Mouse (Mus musculus) fibroblast of lung, adult 2 months (primary cell): ENCODE results near the gene Pirb.
A peak's percentile ranks its signal among the peaks of the same experiment; 100 is the strongest.
"Not testable (repeated sequence)": the region's sequence is repeated elsewhere in the genome, so short reads cannot be mapped to it uniquely, and the experiment has no call there.

Source experiments
- DNase-seq: peaks from one replicate; pipeline ENCODE4 v3.0.0-alpha.2; 2011; ENCODE audit warnings: low read depth

Gene Pirb

DNA sequence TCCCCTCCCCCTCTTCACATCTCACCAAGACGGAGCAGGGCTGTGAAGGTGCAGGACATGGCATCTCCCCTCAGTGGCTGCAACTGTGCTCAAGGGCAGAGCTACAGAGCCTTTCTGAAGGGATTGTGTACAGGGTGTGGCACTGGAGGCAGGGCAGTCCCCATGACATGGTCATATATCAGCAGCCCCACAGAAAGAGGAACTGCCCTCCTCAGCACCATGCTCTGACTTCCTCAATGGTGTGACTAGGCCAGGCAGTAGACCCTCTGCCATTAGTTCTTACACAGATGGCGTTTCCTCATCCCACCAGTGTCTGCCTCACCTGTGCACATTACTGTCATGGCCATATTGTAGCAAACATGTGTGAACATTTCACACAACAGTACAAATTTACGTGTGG lies at the start of gene Pirb:
TSS of gene Pirb (minus strand) at position 124 of the 400 bp plus-strand sequence.
- not testable (repeated sequence) for DNase-seq

DNA sequence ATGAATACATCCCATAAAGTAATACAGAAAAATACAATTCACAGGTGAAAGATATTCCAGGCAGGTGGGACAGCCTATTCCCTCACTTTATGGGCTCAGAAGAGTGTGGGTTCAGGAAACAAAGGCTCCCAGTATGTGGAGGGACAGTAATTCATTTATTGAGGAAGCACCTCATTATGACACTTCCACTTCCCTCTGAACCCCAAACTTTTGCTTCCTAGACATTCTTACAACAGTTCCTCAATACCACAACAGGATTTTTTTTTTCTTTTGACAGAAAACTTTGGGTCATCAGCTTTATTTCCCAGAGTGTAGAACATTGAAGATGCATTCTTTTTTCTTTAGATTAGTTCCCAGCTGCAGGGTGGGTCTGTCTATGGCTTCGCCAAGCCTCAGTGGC lies 12.5 kb upstream of the Pirb start:
- DNase-seq = not testable (repeated sequence)

DNA sequence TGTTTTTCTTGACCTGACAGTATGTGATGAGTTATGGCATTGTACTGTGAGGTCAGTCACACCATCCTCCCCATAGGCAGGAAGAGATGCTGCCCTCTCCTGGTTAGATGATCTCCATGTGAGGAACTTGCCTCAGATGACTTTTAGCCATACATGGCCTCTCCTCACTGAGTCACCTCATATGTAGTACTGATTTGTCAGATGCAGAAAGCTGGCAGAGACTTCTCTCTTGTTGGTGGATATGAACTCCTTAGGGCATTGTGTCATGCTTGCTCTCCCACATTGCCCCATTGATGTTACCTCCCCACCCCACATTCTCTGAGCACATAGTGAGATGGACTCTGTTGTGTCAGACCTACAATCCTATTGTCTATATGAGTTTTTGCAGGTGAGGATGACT lies 5.3 kb upstream of the Pirb start:
- not testable (repeated sequence) for DNase-seq

DNA sequence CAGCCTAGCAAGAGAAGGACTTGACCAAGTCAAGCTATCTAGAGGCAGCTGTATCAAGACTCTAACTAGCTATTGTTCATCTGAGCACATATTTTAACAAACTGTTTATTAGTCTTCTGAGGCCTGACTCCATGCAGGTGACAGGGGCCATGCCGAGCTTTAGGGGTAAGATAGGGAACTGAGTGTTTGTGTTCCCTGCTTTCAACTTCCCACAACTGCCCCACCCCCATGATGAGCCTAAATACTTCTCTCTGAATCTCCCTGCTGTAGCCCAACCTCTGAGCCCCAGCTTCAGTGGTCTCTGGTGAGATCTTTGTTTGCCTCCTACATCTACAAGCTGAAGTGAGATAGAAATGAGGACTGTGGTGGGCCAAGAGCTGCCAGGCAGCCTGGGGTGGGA lies 4.9 kb downstream of the Pirb start:
- DNase-seq = no peak

DNA sequence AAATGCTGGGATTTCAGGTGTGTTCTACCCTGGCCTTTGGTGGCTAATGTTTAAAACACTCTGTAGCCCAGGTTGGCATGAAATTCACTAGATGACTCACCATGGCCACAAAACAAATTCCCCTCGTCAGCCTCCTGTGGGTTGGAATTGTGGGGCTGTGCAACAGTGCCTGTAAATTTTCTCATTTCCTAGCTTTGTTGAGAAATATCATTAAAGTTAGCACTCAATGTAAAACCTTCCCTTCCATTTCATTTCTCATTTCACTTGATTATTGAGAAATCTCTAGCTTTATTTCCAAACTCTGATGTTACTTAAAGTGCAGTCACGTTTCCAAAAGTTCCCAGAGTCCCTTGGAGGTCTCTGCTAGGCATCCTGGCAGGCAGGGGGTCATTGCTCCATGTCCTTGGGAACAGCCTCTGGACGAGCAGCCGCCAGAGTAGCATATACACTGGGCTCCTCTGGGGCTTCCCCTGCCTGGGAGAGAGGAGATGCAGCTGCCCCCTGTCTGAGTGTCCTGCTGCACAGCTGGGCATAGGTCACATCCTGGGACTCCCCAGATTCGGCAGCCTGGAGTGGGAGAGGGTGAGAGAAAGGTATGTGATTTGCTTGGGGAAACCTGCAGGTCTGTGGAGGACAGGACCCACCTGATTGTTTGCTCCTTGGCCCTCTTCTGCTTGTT lies 7.8 kb downstream of the Pirb start:
- peak; percentile 59 for DNase-seq

DNA sequence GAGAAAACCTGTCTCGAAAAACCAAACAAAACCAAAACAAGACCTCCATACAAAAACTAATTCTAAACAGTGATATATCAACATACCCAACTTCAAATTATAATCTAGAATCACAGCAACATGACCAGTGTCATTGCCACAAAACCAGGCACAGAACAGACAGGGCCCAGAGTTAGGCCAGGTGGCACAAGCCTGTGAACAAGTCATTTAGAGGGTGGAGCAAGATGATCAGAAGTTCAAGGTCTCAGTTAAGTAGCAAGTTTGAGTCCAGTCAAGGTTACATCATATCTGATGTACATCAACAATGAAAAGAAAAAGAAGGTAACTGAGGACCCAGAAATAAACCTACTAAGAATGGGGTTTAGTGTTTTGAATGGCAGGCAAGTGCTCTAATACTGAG lies 11.2 kb downstream of the Pirb start:
- DNase-seq = no peak

DNA sequence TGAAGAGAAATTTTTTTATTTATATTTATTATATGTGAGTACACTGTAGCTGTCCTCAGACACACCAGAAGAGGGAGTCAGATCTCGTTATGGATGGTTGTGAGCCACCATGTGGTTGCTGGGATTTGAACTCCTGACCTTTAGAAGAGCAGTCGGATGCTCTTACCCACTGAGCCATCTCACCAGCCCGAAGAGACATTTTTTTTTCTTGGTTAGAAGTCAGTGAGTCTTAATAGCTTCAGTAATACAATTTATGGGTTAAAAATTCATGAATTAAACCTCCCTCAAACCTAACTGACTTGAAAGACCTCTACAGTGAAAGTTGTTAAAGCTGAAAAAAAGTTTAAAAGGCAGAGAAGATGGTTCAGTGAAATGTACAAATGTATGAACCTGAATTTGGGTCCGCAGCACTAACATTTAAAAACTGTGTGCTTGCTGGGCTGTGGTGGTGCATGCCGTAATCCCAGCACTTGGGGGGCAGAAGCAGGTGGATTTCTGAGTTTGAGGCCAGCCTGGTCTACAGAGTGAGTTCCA lies 11.7 kb downstream of the Pirb start:
- not testable (repeated sequence) for DNase-seq

DNA sequence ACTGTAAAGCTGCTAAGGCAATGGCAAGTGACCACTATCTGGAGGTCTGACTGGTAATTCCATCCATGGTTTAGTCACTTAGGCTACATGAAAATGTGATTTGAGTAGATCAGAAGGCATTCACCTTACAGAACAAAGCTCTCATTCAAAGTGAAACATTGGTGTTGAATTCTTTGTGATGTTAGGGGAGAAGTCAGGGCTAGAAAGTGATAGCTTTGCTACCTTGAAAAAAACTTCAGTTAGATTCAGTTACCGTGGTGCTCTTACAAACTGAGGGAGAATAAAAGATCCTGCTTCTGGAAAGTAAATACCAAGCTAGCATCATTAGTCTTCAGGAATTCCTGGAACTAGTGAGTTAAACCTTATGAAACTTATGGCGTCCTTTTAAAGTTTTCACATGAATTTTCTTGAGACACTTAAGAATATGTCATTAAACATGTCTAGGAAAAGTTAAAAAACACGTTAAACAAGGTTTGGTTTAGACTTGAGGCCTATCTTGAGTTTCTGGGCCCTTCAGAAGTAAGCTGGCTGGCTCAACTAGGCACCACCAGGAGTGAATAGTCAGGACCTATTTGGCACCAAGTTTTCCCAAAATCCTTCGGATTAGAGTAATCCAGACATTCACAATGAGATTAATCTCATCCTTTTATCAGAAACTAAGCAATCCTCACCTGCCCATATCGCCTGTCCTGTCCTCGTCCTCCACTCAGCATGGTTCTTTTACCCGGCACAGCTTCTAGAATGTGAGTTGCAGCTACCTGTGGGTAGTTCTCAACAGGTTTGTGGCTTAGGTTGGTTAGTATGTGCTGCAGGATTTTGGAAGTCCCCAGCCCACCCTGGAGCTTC lies 12.4 kb downstream of the Pirb start:
- no peak for DNase-seq

DNA sequence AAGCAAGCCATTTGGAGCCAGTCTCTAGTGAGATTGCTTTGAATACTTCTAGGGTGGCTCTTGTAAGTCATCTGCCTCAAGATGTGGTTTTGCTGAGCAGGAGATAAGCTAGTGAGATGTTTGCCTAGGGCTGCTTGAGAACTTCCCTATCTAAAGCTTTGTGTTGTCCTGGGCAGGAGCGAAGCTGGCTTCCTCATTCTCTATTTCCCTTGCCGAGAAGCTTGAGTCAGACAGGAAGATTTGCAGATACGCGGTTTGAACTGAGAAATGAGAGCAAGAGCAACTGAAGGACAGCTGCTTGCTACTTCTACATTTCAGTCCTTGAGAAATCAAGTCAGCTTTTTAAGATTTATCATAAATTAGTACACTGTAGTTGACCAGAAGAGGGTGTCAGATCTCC lies 13.2 kb downstream of the Pirb start:
- DNase-seq = no peak

DNA sequence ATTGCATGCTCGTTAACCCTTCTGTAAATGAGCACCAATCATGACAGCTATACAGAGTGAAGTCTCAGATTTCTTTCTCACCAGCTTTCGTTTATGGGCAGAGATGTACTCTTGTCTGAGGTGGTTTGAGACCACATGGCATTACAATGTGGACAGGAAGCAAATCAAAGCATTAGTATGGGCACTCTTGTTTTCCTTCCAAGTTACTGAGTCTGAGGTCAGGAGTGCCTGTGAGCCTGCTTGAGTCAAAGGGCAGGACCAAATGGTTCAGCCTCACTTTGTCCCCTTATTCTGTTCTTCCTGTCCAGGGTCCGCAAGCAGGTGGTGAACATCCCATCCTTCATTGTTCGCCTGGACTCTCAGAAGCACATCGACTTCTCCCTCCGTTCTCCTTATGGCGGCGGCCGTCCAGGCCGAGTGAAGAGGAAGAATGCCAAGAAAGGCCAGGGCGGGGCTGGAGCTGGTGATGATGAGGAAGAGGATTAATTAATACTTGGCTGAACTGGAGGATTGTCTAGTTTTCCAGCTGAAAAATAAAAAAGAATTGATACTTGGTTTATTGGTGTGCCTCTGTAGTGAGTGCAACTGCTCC lies 13.8 kb downstream of the Pirb start:
- DNase-seq = no peak

DNA sequence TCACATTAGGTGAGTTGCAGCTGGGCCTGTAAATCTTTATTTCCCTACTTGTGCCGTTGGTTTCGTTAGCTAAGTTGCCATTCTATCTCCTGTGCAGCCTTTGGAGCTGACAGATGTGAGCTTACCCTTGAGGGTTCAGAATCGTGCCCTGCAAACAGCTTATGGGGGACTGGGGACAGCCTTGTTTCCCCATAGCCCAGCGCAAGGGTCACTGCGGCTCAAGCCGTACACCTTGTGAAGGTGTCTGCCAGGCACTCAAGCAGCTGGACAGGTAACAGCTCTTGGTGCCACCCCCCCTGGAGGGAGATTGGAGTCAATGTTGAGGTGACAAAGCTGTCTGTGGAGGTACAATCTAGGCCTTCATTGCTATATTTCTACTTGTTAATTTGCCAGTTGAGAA lies 14.3 kb downstream of the Pirb start:
- no peak for DNase-seq

DNA sequence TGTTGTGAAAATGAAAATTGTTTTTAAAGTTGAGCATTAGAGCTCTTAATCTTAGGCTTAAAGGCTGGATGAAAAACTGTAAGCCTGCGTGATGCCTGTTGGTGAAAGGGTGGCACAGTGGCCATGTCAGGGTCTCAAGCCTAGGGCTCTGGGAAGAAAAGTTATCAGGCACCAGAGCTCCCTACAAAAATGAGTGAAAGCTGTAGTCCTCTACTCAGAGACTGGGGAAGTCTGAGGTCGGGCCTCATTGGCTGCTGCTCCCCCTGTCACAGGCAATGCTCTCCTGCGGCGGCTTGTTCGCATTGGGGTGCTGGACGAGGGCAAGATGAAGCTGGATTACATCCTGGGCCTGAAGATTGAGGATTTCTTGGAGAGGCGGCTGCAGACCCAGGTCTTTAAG lies 14.7 kb downstream of the Pirb start:
- DNase-seq = not testable (repeated sequence)

DNA sequence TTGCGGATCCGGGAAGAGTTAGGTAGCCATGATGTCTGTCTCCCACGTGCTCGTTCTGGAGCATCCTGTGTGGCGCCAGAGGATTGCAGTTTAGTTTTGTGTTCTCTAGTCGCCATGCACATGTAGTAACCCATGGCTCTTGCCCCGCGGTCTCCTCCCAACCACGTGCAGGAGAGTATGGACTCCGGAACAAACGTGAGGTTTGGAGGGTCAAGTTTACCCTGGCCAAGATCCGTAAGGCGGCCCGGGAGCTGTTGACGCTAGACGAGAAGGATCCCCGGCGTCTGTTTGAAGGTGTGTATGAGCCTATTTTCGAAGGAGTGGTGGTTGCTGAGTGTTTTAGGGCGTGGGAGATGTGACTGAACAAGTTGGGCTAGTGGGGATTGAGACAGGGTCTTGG lies 15.7 kb downstream of the Pirb start:
- no peak for DNase-seq

DNA sequence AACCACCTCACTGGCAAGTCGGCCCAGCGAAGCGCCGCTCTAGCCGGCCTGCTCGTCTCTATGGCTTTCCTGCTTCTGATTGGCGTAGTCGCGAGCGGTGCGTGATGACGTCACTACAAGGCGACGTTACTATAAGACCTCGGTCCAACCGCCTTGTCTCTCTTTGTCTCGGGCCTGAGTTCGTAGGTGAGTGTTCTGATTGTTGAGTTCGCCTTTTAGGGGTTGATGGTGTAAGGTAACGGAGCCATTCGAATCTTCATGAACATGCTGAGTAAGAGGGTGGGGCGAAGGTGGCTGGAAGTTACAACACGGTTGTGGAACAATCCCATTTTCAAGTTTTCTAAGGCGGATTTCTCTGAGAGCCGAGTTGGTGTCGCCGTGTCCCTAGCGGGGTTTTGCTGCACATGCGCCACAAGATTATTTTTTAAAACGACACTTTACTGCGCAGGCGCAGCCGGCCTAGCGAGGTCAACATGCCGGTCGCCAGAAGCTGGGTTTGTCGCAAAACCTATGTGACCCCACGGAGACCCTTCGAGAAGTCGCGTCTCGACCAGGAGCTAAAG lies 16.2 kb downstream of the Pirb start, which contains the start of gene Rps9:
TSS of gene Rps9 (plus strand) at position 115 of the 563 bp plus-strand sequence.
- peak; percentile 93 for DNase-seq

DNA sequence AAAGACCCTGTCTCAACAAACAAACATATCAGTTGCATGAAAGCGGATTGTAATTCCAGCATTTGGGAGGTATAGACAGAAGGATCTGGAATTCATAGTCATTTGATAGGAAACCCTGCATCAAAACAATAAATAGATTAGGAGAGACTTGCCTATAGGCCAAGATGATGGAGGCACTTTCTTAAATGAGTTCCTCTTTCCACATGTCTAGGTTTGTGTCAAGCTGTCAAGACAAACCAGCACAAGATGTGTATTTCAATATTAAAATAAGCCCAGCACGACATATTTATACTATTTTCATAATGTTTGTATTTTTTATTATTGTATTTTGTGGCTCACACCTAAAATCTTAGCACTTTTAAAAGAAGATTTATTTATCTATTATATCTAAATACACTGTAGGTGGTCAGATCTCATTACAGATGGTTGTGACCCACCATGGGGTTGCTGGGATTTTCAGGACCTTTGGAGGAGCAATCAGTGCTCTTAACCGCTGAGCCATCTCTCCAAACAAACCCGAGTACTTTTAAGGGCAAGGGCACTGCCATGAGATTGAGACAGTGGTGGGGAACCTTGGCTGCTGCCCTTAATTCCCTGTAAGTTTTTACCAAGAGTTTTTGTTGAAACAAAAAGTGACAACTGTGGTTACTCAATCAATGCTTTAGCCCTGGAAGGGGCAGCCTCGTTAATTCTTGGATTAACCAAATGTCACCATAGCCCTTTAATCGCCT lies 16.9 kb downstream of the Pirb start:
- no peak for DNase-seq

DNA sequence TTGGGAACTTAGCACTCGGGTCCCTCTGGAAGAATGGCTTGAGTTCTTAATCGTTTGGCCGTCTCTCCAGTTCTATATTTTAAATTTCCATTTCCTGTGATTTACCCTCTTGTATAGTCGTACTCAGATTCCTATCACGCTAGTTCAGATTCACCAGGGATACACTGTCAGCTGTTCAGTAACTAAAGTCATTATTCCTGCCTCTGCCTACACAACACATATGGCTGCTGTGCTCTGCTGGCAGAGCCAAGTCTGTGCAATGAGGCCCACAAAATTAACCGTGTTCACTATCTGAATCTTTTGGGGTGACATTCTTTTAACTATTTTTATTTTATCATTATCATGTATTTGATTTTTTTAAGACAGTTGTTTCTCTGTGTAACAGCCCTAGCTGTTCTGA lies 21.7 kb downstream of the Pirb start:
- no peak for DNase-seq

DNA sequence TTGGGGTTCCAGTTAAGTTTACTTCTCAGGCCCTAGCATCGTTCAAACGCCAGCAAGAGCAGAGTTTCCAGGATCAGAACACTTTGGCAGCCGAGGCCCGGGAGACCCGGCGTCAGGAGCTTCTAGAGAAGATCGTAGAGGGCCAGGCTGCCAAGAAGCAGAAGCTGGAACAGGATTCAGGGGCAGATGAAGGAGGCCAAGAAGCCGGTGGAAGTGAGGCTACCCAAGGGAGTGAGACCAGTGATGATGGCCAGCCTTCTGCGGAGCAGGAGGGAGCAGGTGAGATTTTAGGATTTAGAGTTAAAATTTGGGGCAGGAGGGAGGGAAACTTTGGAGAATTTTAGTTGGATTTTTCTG lies 25.3 kb downstream of the Pirb start:
- not testable (repeated sequence) for DNase-seq

DNA sequence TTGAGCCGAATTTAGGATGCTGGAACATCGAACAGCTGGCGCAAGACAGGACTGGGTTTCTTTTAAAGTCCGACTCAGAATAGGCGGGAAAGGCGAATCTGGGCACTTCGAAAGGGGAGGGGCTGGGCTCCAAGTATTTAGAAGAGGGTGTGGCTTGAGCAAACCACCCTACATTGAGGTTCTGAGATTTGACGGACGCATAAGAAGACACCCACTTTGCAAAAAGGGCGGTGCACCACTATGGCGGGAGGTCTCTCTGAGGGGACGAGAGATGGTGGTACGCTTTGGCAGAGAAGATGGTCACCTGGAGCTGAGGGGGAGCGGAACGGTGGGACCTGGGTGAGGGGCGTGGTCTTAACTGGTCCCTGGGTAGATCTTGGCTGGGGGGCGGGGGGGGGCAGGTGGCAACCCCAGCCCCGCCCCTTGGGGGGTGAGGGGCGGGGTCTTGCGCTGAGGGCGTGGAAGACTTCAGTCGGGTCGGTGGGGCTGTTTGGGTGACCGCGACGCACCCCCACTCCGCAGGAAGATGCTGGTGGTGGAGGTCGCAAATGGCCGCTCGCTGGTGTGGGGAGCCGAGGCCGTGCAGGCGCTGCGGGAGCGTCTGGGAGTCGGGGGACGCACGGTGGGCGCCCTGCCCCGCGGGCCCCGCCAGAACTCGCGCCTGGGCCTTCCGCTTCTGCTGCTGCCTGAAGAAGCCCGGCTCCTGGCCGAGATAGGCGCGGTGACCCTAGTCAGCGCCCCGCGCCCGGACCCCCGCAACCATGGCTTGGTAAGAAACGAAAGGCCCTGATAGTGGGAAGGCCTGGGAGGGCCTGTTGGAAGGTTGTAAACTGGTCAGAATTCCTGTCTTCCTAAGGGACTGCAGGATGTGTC lies 25.9 kb downstream of the Pirb start:
- DNase-seq = peak; percentile 73

DNA sequence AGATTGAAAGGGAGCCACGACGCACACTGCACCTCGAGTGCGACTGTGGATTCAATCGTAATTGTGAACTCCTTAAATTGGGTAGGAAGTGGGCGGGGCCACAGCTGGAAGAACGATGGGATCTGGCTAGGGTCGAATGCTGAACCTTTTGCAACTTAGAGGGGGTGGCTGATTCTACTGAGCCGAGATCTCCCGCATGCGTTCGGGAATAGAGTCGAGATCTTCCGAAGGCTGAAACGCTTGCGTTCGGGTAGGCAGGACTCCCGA lies 26.4 kb downstream of the Pirb start:
- DNase-seq = no peak

DNA sequence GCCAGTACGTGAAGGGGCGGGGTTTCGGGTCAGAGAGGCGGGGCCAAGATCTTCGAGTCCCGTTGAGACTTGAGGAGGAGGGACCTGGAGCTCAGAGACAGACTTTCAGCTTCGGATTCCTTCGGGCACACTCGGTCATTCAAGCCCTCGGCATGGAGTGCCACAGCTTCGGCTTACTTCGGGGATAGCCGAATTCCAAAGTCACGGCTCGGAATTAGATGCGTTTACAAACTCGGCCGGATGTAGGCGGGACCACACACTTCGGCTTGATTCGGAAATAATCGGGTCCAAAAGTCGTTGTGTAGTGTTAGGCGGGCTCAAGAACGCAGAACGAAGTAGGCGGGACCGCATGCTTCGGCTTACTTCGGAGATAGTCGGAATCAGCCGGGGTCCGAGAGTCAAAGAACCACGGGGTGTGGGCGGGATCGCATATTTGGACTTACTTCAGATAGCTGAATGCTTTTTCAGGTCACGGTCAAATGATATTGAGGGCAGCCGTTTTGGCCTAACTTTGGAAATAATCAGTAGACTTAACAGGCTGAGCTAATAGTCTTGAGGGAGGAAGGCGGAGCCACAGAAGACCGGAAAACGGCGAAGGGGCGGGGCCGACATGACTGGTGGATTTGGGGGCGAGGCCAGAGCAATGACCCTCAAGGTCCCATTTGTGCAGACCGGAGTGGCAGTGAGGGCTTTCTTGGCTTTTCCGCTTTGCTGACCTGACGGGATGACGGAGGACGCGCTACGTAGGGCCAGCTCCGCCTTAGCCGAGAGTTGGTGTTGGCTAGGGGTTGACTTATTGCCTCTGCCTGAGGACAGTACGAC lies 27.0 kb downstream of the Pirb start, which contains the start of gene Mboat7:
TSS of gene Mboat7 (minus strand) at position 537 of the 822 bp plus-strand sequence.
- peak; percentile 99 for DNase-seq
